Mouse (Mus musculus): ENCODE measurements around the gene Creb3.
"Not testable (repeated sequence)": the region's sequence is repeated elsewhere in the genome, so short reads cannot be mapped to it uniquely, and the experiment has no call there.

Gene Creb3

GRCm38 (mm10) chr4:43578376-43579204, 16.5 kb downstream of the Creb3 start, which contains the start of the genes Rgp1 and Gba2:
Rgp1 (plus strand) TSS chr4:43578715.
Gba2 (minus strand) TSS chr4:43578873.
- in situ Hi-C loops (cut with MboI; ENCODE audit: unreplicated experiment in 2 of 2): no loop called here

GRCm38 (mm10) chr4:43579256-43579655, 17.1 kb downstream of the Creb3 start:
- in situ Hi-C loops (cut with MboI; ENCODE audit: unreplicated experiment in 2 of 2): no loop called here

- in situ Hi-C loops (cut with MboI; ENCODE audit: unreplicated experiment in 2 of 2): no loop called here
Measured at GRCm38 (mm10) chr4:43579731-43580130, 17.6 kb downstream of the Creb3 start.

GRCm38 (mm10) chr4:43580721-43581120, 18.6 kb downstream of the Creb3 start:
- in situ Hi-C loops (cut with MboI; ENCODE audit: unreplicated experiment in 2 of 2): no loop called here

GRCm38 (mm10) chr4:43581381-43581780, 19.2 kb downstream of the Creb3 start:
- in situ Hi-C loops (cut with MboI; ENCODE audit: unreplicated experiment in 2 of 2): no loop called here

- in situ Hi-C loops (cut with MboI; ENCODE audit: unreplicated experiment in 2 of 2): no loop called here
Measured at GRCm38 (mm10) chr4:43582241-43582640, 20.1 kb downstream of the Creb3 start.

- in situ Hi-C loops (cut with MboI; ENCODE audit: unreplicated experiment in 2 of 2): no loop called here
Measured at GRCm38 (mm10) chr4:43583421-43583820, 21.3 kb downstream of the Creb3 start.

- in situ Hi-C loops (cut with MboI; ENCODE audit: unreplicated experiment in 2 of 2): no loop called here
Measured at GRCm38 (mm10) chr4:43584444-43585416, 22.6 kb downstream of the Creb3 start, which contains the start of gene Msmp. Msmp (minus strand) TSS chr4:43584494.

GRCm38 (mm10) chr4:43585682-43586081, 23.6 kb downstream of the Creb3 start:
- in situ Hi-C loops (cut with MboI; ENCODE audit: unreplicated experiment in 2 of 2): no loop called here

- in situ Hi-C loops (cut with MboI; ENCODE audit: unreplicated experiment in 2 of 2): no loop called here
Measured at GRCm38 (mm10) chr4:43586411-43586810, 24.3 kb downstream of the Creb3 start.

GRCm38 (mm10) chr4:43587681-43588080, 25.5 kb downstream of the Creb3 start:
- in situ Hi-C loops (cut with MboI; ENCODE audit: unreplicated experiment in 2 of 2): no loop called here

- in situ Hi-C loops (cut with MboI; ENCODE audit: unreplicated experiment in 2 of 2): no loop called here
Measured at GRCm38 (mm10) chr4:43591543-43591942, 29.4 kb downstream of the Creb3 start.

GRCm38 (mm10) chr4:43591961-43592360, 29.8 kb downstream of the Creb3 start:
- in situ Hi-C loops (cut with MboI; ENCODE audit: unreplicated experiment in 2 of 2): no loop called here

GRCm38 (mm10) chr4:43593453-43593852, 31.3 kb downstream of the Creb3 start:
- in situ Hi-C loops (cut with MboI; ENCODE audit: unreplicated experiment in 2 of 2): no loop called here

- in situ Hi-C loops (cut with MboI; ENCODE audit: unreplicated experiment in 2 of 2): not testable (repeated sequence)
Measured at GRCm38 (mm10) chr4:43596597-43596996, 34.5 kb downstream of the Creb3 start.

GRCm38 (mm10) chr4:43598200-43598599, 36.1 kb downstream of the Creb3 start:
- in situ Hi-C loops (cut with MboI; ENCODE audit: unreplicated experiment in 2 of 2): no loop called here

- in situ Hi-C loops (cut with MboI; ENCODE audit: unreplicated experiment in 2 of 2): no loop called here
Measured at GRCm38 (mm10) chr4:43598650-43599380, 36.7 kb downstream of the Creb3 start.

- in situ Hi-C loops (cut with MboI; ENCODE audit: unreplicated experiment in 2 of 2): loop anchor here in 1 of 2 experiments (25.0 kb wide), 1 partner anchor 262 kb away; the partner anchor contains the start of gene Olfr155
Measured at GRCm38 (mm10) chr4:43600195-43600934, 38.2 kb downstream of the Creb3 start.

GRCm38 (mm10) chr4:43604099-43604498, 42.0 kb downstream of the Creb3 start:
- in situ Hi-C loops (cut with MboI; ENCODE audit: unreplicated experiment in 2 of 2): loop anchor here in 1 of 2 experiments (25.0 kb wide), 1 partner anchor 258 kb away; the partner anchor contains the start of gene Olfr155
